ENCODE assay signal across 27 mouse cellular contexts in genomic region chr10:93197092-93197491, GRCm38 (mm10). TPM values are rescaled to one million over a fixed set of nuclear protein-coding genes. Genes with fewer than 3 reads are reported as not detected.
DNase-seq lines count a peak whose midpoint lies in the region; ATAC-seq and TF ChIP-seq lines count a peak whose summit lies in the region.
"Had no signal": no experiment of that assay in that cellular context is flagged by ENCODE, and none has a peak within 500 bp of the region (broad histone marks: within the 10 kb centered on the region; RNA-seq: fewer than 3 reads in every experiment).

No protein-coding gene starts in this region.

- WGBS in midbrain, postnatal 0 days: 92% methylated on average over 6 of the region's 6 CpGs
- WGBS in midbrain, embryonic 13.5 days: 98% methylated on average over 6 of the region's 6 CpGs

- H3K4me2 ChIP-seq in midbrain, postnatal 0 days (ENCODE audit: low read depth, low read length, poor library complexity, severe bottlenecking): no peak overlapping the region
- no peak overlapping the region for H3K4me2 ChIP-seq in midbrain, embryonic 13.5 days (replicated peaks)
- H3K4me2 ChIP-seq: embryonic facial prominence, embryonic 12.5 days; heart, embryonic 12.5 days; hindbrain, embryonic 13.5 days; limb, embryonic 15.5 days; liver, embryonic 13.5 days; midbrain, embryonic 12.5 days; stomach, embryonic 15.5 days had no signal

- H3K36me3 ChIP-seq in midbrain, postnatal 0 days (ENCODE audit: insufficient read depth, low read length): no peaks in the 10 kb centered on the region
- peaks cover 12% of the 10 kb centered on the region for H3K36me3 ChIP-seq in midbrain, embryonic 13.5 days
- H3K36me3 ChIP-seq: limb, embryonic 15.5 days had no signal

- no peak overlapping the region for H3K9ac ChIP-seq in midbrain, postnatal 0 days (replicated peaks; ENCODE audit: low read length, poor library complexity, severe bottlenecking)
- no peak overlapping the region for H3K9ac ChIP-seq in midbrain, embryonic 13.5 days (replicated peaks)
- H3K9ac ChIP-seq: embryonic facial prominence, embryonic 12.5 days; heart, embryonic 12.5 days; hindbrain, embryonic 13.5 days; limb, embryonic 15.5 days; liver, embryonic 13.5 days; midbrain, embryonic 12.5 days; stomach, embryonic 15.5 days had no signal

- H3K27ac ChIP-seq in midbrain, postnatal 0 days (ENCODE audit: low read depth, low read length): no peak overlapping the region
- H3K27ac ChIP-seq in midbrain, embryonic 13.5 days: no peak overlapping the region
- H3K27ac ChIP-seq: embryonic facial prominence, embryonic 12.5 days; heart, adult 2 months; hindbrain, embryonic 13.5 days; limb, embryonic 10.5 days; limb, embryonic 15.5 days; liver, embryonic 13.5 days; midbrain, embryonic 12.5 days; stomach, embryonic 15.5 days had no signal

- TF ChIP-seq CTCF in midbrain, postnatal 0 days (IDR thresholded peaks at IDR 0.05): no peak

- ATAC-seq in midbrain, postnatal 0 days (ENCODE audit: low FRiP score): no peak
- ATAC-seq in midbrain, embryonic 13.5 days: no peak
- ATAC-seq: forebrain, embryonic 14.5 days; intestine, embryonic 16.5 days; lung, postnatal 0 days had no signal

- no peaks in the 10 kb centered on the region for H3K9me3 ChIP-seq in midbrain, postnatal 0 days (ENCODE audit: low read length)
- H3K9me3 ChIP-seq in midbrain, embryonic 13.5 days: no peaks in the 10 kb centered on the region
- H3K9me3 ChIP-seq: embryonic facial prominence, embryonic 12.5 days; hindbrain, embryonic 13.5 days; limb, embryonic 10.5 days; limb, embryonic 15.5 days; liver, embryonic 13.5 days; megakaryocyte, embryonic 14.5 days; midbrain, embryonic 12.5 days; stomach, embryonic 15.5 days had no signal

- peaks cover 9% of the 10 kb centered on the region; the same call in 1 of the 2 replicates for H3K4me1 ChIP-seq in midbrain, postnatal 0 days (ENCODE audit: insufficient read depth, low read length)
- H3K4me1 ChIP-seq in midbrain, embryonic 13.5 days (replicated peaks): peaks cover 22% of the 10 kb centered on the region

- peak; percentile 53 for DNase-seq in cerebellum, adult 11-12 months
- no peak for DNase-seq in cerebellum, adult 11 months
- peak; percentile 31 for DNase-seq in midbrain, postnatal 0 days (ENCODE audit: low spot score)
- peak; percentile 63 to 75 for DNase-seq in cerebellum, postnatal 14 days
- no peak for DNase-seq in B cell, adult 2 months
- DNase-seq in kidney, postnatal 10 days: no peak
- DNase-seq: adrenal gland, postnatal 14 days; gastrocnemius, postnatal 25 days; heart, adult 2 months; heart, postnatal 4 days; kidney, postnatal 25 days; liver, embryonic 13.5 days; lung, adult 18-20 months; lung, postnatal 4 days; right cerebral cortex, postnatal 14 days had no signal

- no peaks in the 10 kb centered on the region for H3K27me3 ChIP-seq in midbrain, postnatal 0 days (ENCODE audit: insufficient read depth, low read length)
- H3K27me3 ChIP-seq in midbrain, embryonic 13.5 days: no peaks in the 10 kb centered on the region
- H3K27me3 ChIP-seq: embryonic facial prominence, embryonic 12.5 days; heart, embryonic 12.5 days; hindbrain, embryonic 13.5 days; limb, embryonic 15.5 days; liver, embryonic 13.5 days; megakaryocyte, embryonic 14.5 days; midbrain, embryonic 12.5 days; stomach, embryonic 15.5 days had no signal

- H3K4me3 ChIP-seq in midbrain, postnatal 0 days (ENCODE audit: low read depth, low read length): no peak overlapping the region
- no peak overlapping the region for H3K4me3 ChIP-seq in midbrain, embryonic 13.5 days (replicated peaks)
- H3K4me3 ChIP-seq: embryonic facial prominence, embryonic 12.5 days; heart, adult 2 months; heart, embryonic 12.5 days; hindbrain, embryonic 13.5 days; limb, embryonic 10.5 days; limb, embryonic 15.5 days; liver, embryonic 13.5 days; megakaryocyte, embryonic 14.5 days; midbrain, embryonic 12.5 days; stomach, embryonic 15.5 days had no signal

RNA-seq across cellular contexts. Expression of gene Cdk17, which starts 36.4 kb away (rescaled TPM):
- total RNA-seq in midbrain, postnatal 0 days (2014; rRNA removed): 91.1 and 105 TPM in 2 replicates
- polyA plus RNA-seq in midbrain, postnatal 0 days (2015; fragmentation: Nextera tagmentation; extraction: Ambion mirVana): 33.4 and 34.3 TPM in 2 replicates
- 40.7 and 46.3 TPM in 2 replicates for polyA plus RNA-seq in midbrain, embryonic 13.5 days (2015; fragmentation: Nextera tagmentation; extraction: Ambion mirVana)

Comparison
In these comparisons a context has a peak if more than half of its experiments do, and no peak if none do; other contexts are left out.
1. DNase-seq: peak in cerebellum, adult 11-12 months (single experiment), midbrain, postnatal 0 days (single experiment) and cerebellum, postnatal 14 days (2 of 2); none in cerebellum, adult 11 months (single experiment), B cell, adult 2 months (0 of 2) and kidney, postnatal 10 days (single experiment).